ENCODE assay signal across 9 mouse cellular contexts in genomic region chr1:86499903-86500302, GRCm38 (mm10). TPM values are rescaled to one million over a fixed set of nuclear protein-coding genes. Genes with fewer than 3 reads are reported as not detected.
DNase-seq lines count a peak whose midpoint lies in the region; ATAC-seq and TF ChIP-seq lines count a peak whose summit lies in the region.
"Had no signal": no experiment of that assay in that cellular context is flagged by ENCODE, and none has a peak within 500 bp of the region (broad histone marks: within the 10 kb centered on the region; RNA-seq: fewer than 3 reads in every experiment).

No protein-coding gene starts in this region.

- no peak for TF ChIP-seq POLR2A in testis, adult 2 months (IDR thresholded peaks at IDR 0.05; ENCODE audit: control insufficient read depth, low read depth, low read length)

- H3K4me2 ChIP-seq in forebrain, embryonic 15.5 days (replicated peaks) = no peak overlapping the region
- no peak overlapping the region for H3K4me2 ChIP-seq in stomach, embryonic 16.5 days (ENCODE audit: low read depth, low read length)
- H3K4me2 ChIP-seq: midbrain, embryonic 12.5 days had no signal

- no peak overlapping the region for H3K27ac ChIP-seq in testis, adult 2 months (ENCODE audit: control insufficient read depth, insufficient read depth, low read depth, low read length)
- H3K27ac ChIP-seq in forebrain, embryonic 15.5 days (replicated peaks) = peak overlapping the region; percentile 98; the same call in 1 of the 2 replicates
- peak overlapping the region; percentile 13; the same call in 1 of the 2 replicates for H3K27ac ChIP-seq in stomach, embryonic 16.5 days (ENCODE audit: low read length)
- H3K27ac ChIP-seq: midbrain, embryonic 12.5 days had no signal

- 0 out of 2 replicates have a peak, but pooled peaks have one; percentile 15 for TF ChIP-seq CTCF in testis, adult 2 months (IDR thresholded peaks at IDR 0.05; ENCODE audit: control insufficient read depth, insufficient read depth, insufficient replicate concordance, low read depth, low read length)

- H3K4me1 ChIP-seq in testis, adult 2 months (ENCODE audit: control insufficient read depth, insufficient read depth, low read length) = peaks cover 23% of the 10 kb centered on the region
- peaks cover 39% of the 10 kb centered on the region for H3K4me1 ChIP-seq in forebrain, embryonic 15.5 days
- peaks cover 61% of the 10 kb centered on the region for H3K4me1 ChIP-seq in stomach, embryonic 16.5 days (ENCODE audit: control insufficient read depth, insufficient read depth, low read length)

- H3K4me3 ChIP-seq in testis, adult 2 months (ENCODE audit: control insufficient read depth, low read depth, low read length) = no peak overlapping the region
- no peak overlapping the region for H3K4me3 ChIP-seq in forebrain, embryonic 15.5 days
- no peak overlapping the region for H3K4me3 ChIP-seq in stomach, embryonic 16.5 days (replicated peaks; ENCODE audit: low read length)
- H3K4me3 ChIP-seq: midbrain, embryonic 12.5 days had no signal

- 45% methylated on average over 3 of the region's 3 CpGs for WGBS in forebrain, embryonic 15.5 days
- WGBS in stomach, embryonic 16.5 days = 40% methylated on average over 3 of the region's 3 CpGs

- H3K36me3 ChIP-seq in testis, adult 2 months (ENCODE audit: control insufficient read depth, insufficient read depth, low read length) = no peaks in the 10 kb centered on the region
- no peaks in the 10 kb centered on the region for H3K36me3 ChIP-seq in forebrain, embryonic 15.5 days
- H3K36me3 ChIP-seq in stomach, embryonic 16.5 days (ENCODE audit: control insufficient read depth, insufficient read depth, low read length) = no peaks in the 10 kb centered on the region
- H3K36me3 ChIP-seq: midbrain, embryonic 12.5 days had no signal

- no peak for ATAC-seq in forebrain, embryonic 15.5 days (replicated peaks)
- ATAC-seq in stomach, embryonic 16.5 days (ENCODE audit: insufficient read depth, low FRiP score) = no peak

- peak; percentile 80 for DNase-seq in adrenal gland, postnatal 10 days
- DNase-seq in adrenal gland, adult 8-10 months = no peak
- DNase-seq in testis, postnatal 14 days (ENCODE audit: low spot score) = no peak
- peak; percentile 83 for DNase-seq in kidney, adult 9 months
- DNase-seq in lung, postnatal 36 days = peak; percentile 90

- H3K9ac ChIP-seq in forebrain, embryonic 15.5 days (replicated peaks) = no peak overlapping the region
- H3K9ac ChIP-seq in stomach, embryonic 16.5 days (ENCODE audit: low read length) = 0 out of 2 replicates have a peak overlapping the region, but pooled peaks have one; percentile 24
- H3K9ac ChIP-seq: midbrain, embryonic 12.5 days had no signal

- no peaks in the 10 kb centered on the region for H3K9me3 ChIP-seq in forebrain, embryonic 15.5 days
- no peaks in the 10 kb centered on the region for H3K9me3 ChIP-seq in stomach, embryonic 16.5 days (replicated peaks; ENCODE audit: control insufficient read depth, low read length)
- H3K9me3 ChIP-seq: midbrain, embryonic 12.5 days had no signal

- no peaks in the 10 kb centered on the region for H3K27me3 ChIP-seq in testis, adult 2 months (ENCODE audit: control insufficient read depth, insufficient read depth, low read length)
- no peaks in the 10 kb centered on the region for H3K27me3 ChIP-seq in forebrain, embryonic 15.5 days
- no peaks in the 10 kb centered on the region for H3K27me3 ChIP-seq in stomach, embryonic 16.5 days (ENCODE audit: control insufficient read depth, insufficient read depth, low read length)
- H3K27me3 ChIP-seq: midbrain, embryonic 12.5 days had no signal

RNA-seq across cellular contexts. Expression of gene Ptma, which starts 26.6 kb away (rescaled TPM):
- 100 to 1,000 TPM; 804 to 831 TPM for total RNA-seq in adrenal gland, postnatal 10 days (2021)
- 100 to 1,000 TPM; 448 to 514 (median 510) TPM for total RNA-seq in adrenal gland, adult 8-10 months (2022)
- 126 and 135 TPM in 2 replicates for polyA plus RNA-seq in testis, adult 2 months (2012; rRNA removed)
- 2,368 and 2,448 TPM in 2 replicates for polyA plus RNA-seq in forebrain, embryonic 15.5 days (2015; fragmentation: Nextera tagmentation; extraction: Ambion mirVana)
- polyA plus RNA-seq in stomach, embryonic 16.5 days (2015; fragmentation: Nextera tagmentation; extraction: Ambion mirVana) = 1,914 and 2,170 TPM in 2 replicates

Comparison
In these comparisons a context has a peak if more than half of its experiments do, and no peak if none do; other contexts are left out.
1. DNase-seq: peak in adrenal gland, postnatal 10 days (single experiment), kidney, adult 9 months (single experiment) and lung, postnatal 36 days (single experiment); none in adrenal gland, adult 8-10 months (single experiment) and testis, postnatal 14 days (single experiment).
2. RNA of gene Ptma, which starts 26.6 kb away (polyA plus RNA-seq): 2,368 to 2,448 TPM in forebrain, embryonic 15.5 days and 1,914 to 2,170 TPM in stomach, embryonic 16.5 days; 126 to 135 TPM in testis, adult 2 months; every median in the first group is over 10 times any median in the second.